Mouse (Mus musculus) lung, adult 2 months (tissue): Measurements from ENCODE around the gene Ccdc162.

Experiments
- CTCF ChIP-seq: fragments of 200-500 bp; IDR thresholded peaks from 2 replicates; pipeline ENCODE4 v1.5.1; 2011; ENCODE audit warnings: mild to moderate bottlenecking, low read length, control low read depth; ENCODE audit not compliant: insufficient read depth
- POLR2A ChIP-seq: fragments of 200-500 bp; IDR thresholded peaks from 2 replicates; pipeline ENCODE4 v1.6.1; 2011; ENCODE audit warnings: low read depth, mild to moderate bottlenecking, control low read depth, low read length, borderline replicate concordance; ENCODE audit errors: extremely low read depth

DNA sequence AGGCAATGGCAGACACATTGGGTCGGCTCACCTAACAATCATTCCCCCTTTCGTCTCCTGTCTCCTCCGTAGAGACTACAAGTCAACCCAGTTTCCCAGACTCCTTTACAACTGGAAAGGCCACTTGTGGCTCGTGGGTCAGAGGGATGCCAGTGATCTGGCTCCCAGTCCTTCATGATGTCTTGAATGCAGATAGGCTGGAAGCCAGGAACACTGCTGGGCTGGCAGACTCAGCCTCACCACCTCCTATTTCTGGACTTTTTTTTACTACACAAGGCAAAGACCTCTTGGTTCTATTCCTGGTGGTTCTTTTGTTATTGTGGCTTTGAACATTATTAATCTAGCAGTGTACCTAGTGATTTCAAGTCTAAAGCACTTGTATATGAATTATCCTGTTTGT lies 202.1 kb downstream of the Ccdc162 start:
- no peak for TF ChIP-seq POLR2A
- TF ChIP-seq CTCF = no peak
